Mouse (Mus musculus): ENCODE measurements around the gene Eef2k. TPM values are rescaled to one million over a fixed set of nuclear protein-coding genes. Genes with fewer than 3 reads are reported as not detected.
A peak's percentile ranks its signal among the peaks of the same experiment; 100 is the strongest.

Eef2k gene
- 10 to 100 TPM; 27.2 to 51.2 (median 40.8) TPM for total RNA-seq (2022)

DNA sequence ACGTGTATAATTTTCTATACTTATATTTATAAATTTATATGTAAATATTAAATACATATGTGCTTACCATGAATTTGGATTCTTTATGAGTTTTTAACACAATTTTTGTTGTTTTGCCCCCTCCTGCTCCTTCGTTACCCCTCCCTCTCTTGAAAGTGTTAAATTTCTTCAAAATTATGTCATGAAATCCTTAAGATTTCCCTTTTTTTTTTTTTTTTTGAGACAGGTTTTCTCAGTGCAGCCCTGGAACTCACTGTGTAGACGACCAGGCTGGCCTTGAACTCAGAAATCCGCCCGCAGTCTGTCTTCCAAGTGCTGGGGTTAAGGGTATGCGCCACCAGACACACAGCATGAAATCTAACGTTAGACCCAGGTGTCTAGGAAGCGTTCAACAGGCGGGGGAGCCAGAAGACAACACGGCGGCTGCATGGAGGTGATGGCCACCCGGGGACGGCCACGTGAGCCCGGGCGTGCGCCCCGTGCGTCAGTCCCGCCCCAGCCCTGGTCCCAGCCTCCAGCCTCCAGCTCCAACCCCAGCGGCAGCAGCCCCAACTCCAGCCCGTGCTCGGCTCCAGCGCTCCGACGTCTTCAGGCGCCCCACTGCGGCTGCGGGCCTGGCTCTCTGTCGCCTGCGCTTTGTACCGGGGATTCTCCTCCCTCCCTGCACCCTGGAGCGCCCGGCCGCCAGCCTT, at the start of gene Eef2k:
Eef2k (plus strand) TSS at position 487 of the 692 bp plus-strand sequence.
- DNase-seq, result peak; percentile 88

DNA sequence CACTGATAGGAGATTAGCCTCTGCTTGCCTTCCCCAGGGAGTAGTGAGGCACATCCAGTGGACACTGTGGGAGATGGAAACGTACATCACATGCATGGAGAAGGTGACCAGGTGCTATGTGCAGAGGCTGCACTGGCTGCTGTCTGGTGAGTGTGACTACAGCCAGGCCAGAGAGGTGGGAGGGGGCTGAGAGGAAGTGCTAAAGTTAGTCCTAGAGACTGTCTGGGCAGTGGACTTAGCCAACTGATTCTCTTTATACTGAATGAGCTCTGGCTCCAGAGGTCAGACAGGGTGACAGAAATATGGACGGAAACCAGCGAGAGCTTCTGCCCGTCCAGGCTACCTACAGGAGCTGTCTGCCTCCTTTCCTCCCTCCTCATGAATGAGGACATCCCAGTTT, 47.1 kb upstream of the Eef2k start:
- DNase-seq, result no peak

DNA sequence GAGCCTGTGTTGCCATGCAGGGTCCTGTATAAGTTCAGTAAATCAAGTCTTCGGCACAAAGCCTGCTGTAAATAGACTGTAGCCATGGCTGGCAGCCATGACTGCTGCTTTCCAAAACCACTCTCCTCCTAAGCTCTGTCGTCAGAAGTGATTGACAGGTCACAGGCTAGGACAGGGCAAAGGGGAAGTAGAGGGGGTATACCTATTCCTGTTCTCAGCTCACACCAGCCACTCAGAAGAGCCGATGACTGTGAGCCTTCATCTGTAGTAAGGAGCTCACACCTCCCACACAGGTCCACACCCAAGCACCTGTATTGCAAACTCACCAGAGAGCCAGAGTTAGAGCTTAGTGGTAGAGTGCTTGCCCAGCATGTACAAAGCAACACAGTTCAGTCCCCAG, 46.3 kb upstream of the Eef2k start:
- DNase-seq, result no peak

DNA sequence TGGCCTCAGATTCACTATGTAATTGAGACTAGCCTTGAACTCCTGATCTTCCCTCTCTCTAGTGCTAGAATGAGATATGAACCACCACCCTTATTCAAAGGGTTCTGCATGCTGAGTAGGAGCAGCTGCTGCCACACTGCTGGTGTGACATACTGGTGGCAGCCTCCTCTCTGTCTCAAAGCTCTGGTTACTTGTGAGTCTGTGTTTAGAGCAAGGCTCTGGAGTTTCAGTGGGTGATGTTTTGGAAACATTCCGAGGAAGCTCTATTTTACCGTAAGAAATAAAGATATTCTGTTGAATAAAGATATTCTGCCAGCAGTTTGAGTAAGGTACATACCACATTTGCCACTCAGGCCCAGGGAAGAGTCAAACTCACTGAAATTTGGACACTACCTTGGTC, 39.4 kb upstream of the Eef2k start:
- no peak for DNase-seq

DNA sequence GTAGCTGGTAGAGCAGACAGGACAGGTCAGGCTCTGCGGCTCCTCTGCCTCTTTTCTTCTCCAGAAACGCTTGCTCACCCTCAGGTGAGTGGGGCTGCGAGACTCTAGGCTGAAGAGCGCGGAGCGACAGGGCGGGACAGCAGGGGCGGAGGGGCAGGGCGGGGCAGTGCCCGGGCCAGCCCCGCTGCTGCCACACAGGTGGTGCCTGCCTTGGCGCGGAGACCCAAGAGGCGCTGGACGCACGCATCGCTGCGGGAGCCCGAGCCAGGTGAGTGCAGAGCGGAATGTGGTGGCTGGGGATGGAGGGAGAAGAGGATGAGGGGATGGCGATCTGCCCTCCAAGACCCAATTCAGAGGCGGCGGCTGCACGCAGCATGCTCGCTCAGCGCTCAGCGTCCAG, 32.9 kb upstream of the Eef2k start:
- no peak for DNase-seq

DNA sequence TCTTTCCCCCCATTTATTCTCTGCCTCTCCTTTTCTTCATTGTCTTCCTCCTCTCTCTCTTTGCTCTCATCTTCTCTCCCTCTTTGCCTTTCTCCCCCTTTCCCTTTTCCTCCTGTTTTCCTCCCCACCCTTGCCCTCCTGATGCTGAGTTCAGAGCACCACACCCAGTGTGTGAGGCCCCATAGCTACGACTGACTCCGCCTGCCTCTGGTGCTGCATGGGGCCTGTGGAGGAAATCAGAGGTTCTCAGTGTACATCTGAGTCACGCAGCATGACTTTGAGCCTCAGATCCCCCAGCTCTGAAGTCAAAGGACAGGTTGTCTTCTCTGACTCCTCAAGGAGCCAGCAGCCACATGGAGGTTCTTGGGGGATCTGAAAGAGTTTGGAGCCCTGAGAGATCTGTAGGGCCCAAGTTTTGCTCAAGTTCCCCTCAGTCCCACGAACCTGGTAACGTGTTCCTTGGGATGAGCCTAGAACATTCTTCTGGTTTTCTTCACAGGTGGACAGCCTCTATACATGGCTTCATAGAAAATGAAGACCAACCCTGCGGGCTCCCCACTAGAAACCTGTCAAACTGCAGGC, 30.7 kb upstream of the Eef2k start, which contains the start of gene Gm5737:
Gm5737 (plus strand) TSS at position 532 of the 582 bp plus-strand sequence.
- no peak for DNase-seq

DNA sequence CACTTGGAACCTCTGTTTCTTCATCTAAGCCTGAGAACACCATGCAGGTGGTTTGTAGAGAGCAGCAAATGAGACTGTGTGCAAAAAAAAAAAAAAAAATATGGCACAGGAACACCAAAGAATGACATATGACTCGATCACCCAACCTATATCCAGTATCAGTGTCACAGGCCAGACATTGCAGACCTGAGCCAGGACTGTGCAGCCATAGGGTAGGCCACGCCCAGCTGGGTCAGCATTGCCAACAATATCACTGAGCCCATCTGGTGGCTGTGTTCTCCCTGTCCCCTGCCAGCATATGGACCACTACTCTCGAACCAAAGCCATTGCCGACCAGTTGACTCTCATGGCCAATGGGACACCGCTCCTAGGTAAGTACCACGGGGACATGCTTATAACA, 25.1 kb upstream of the Eef2k start:
- no peak for DNase-seq

DNA sequence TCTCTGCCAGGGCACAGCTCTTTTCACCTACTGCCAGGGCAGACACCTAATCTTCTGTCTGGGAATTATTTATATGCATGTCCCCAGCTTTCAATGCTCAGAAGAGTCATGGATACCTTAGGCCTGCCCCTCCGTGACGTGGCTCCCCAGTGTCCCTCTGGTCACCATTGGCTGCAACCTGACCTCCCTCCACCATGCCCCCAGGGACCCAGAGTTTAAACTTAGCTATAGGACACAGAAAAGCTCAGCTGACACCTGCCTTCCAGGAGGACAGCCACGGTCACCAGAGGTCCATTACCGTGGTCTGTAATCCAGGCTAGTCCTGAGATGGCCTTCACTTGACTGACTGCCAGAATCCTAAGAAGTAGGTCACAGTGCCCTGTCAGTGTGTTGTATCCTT, 23.2 kb upstream of the Eef2k start:
- DNase-seq, result no peak

DNA sequence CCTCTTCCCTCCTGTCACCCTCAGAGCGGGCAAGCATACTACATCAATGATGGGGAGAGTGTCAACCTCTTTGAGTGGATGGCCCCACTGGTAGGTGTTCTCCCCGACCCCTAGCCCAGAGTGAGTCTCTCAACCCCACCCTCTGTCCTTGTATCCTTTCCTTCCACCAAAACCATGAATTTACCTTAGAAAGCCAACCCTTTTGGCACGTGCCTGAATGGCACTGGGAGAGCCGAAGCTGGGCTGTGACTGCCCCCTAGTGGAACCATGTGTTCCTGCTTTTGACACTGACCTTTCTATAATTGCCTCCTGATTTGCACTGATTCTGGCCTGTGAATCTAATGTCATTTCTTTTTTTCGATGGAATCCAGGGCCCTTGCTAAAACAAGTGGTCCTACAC, 19.4 kb upstream of the Eef2k start:
- no peak for DNase-seq

DNA sequence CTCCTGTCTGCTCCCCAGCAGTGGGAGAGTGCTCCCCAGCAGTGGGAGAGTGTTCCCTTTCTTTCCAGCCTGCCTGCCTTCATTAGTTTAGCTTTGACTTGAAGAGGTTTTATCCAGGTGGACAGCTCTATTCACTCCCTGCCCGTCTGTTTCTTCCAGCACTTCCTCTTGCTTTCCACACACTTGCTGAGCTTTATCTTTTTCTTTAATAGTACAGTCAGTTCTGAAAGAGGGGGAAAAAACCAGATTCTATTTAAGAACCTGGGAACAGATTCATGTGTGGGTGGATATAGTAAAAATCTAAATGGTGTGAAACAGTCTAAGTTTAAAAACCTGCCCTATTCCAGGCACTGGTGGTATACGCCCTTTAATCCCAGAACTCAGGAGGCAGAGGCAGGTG, 17.5 kb upstream of the Eef2k start:
- no peak for DNase-seq

DNA sequence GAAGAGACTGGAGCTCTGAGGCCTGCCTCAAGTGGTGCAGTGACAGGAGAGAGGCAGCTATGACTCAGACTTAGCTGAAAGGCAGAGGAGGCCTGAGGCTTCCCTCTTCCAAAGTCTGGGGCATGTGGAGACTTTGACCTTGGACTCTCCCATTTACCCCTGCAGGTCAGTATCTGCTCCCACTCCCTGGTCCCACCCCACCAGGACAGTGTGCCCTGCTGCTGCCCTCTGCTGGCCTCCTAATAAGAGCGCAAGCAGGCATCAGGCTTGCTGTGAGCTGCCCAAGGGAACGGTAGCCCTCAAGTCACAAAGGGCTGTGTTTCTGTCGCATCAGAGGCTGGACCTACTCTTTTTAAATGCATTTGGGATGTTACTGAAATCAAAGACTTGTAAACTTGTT, 16.2 kb upstream of the Eef2k start:
- no peak for DNase-seq

DNA sequence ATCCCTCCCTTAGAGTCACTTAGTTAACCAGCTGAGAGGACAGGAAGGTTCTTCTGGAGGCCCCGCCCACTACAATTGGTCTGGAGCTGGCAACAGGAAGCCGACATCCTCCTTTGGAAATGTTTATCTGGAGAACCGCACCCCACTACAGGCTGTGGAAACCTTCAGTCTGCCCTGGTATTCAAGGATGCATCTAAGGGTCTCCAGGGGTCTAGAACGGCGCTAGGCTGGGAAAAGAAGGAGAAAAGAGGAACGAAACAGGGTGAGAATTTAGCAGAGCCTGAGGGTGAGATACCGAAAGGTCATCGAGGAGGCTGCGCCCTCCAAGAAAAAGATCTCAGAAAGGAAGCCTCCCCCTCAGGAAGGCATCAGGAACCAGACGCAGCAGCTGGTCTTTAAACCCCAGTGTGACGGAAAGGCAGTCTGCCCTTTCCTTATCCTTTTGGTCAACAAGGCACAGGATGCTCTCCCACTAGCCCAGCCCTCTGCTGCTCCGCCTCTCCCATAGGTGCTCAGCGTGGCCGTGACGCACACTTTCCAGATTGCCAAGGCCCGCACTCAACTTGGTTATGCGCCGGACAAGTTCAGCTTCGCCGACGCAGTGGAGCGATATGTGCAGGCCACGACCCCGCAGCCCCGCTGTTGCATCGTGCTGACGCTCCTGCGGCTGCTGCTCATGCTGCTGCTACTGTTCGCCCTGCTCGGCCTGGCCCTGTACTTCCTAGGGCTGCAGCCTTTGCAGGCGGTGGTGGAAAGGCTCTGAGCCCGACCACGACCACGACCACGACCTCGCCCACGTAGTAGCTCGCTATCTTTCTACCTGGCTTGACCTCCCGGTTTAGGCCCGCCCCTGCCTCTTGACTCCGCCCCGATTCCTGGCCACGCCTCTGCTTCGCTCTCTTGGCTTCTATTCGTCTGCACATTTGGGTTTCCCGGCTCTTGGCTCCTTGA, 11.9 kb upstream of the Eef2k start:
- peak; percentile 56 for DNase-seq

DNA sequence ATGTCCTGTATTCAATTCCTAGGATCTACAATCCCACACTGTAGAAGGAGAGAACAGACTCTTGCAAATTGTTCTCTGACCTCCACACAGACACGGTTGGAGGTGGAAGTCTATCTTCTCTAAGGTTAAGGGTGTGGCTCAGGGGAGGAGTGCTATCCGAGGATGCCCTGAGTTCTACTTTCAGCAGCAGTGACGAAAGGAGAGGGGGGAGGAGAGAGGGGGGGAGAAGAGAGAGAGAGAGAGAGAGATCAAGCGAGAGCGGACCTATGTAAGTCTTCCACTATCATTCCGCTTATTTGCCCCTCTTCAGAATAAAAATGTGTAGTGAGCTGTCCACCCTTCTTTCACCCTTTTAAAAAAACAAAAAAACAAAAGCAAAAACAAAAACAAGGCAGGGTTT, 8.2 kb upstream of the Eef2k start:
- DNase-seq, result no peak

DNA sequence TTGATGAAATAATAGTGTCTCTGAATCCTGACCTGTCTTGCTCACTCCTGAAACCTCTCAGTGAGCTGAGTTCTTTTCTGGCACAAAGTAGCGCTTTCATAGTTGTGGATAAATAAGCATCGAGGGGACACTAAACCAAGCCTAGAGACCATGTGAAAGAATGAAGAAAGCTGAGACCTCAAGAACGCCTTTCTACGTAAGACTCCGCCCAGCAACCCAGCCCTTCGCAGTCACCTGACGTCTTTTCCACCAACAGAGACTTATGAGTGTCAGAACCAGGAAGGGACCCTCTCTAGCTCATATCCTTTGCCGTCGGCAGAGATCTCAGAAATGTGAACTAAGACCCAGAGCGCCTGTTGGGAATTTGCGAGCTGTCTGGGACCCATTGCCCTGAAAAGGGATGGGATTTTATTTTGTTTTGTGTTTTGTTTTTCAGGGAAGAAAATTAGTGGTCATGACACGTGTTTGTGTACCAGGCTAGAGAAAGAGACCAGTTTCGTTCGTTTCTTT, 7.7 kb upstream of the Eef2k start:
- DNase-seq, result peak; percentile 67

DNA sequence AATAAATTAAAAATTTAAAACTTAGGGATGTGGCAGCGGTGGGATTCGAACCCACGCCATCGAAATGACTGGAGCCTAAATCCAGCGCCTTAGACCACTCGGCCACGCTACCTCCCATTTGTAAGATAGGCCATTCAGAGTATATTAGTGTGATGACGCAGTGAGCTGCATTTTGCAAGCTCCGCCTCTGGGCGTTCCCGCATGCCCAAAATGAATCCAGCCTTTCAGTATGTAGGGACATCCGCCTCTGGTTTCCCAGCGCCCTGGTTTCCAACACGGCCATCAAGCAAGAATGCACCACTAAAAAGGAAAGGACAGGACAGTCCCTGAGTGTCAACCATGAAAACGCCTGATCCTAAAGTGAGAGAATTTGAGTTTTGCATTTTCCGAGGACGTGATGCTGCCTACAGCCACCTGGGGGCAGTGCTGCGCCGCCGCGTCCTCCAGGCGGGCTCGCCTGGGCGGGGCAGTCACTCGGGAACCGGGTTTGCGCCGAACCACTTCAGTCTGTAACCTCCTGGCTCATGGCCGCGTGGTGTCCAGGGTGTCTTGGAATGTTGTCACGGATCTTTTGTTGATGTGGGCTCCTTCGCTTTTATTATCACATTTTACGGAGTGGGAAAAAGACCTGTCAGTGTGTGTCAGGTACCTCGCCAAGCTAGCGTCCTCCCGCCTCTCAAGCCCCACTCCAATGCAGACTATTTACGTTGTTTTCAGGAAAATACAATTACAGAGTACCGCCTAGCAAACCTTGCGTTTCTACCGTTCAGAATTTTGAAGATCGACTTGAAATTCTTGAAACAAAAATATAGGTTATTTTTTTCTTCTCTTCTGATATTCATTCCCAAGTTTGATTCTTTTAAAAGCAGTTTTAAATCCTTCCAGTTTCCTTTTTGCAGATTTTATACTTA, 6.9 kb upstream of the Eef2k start:
- DNase-seq, result peak; percentile 92

DNA sequence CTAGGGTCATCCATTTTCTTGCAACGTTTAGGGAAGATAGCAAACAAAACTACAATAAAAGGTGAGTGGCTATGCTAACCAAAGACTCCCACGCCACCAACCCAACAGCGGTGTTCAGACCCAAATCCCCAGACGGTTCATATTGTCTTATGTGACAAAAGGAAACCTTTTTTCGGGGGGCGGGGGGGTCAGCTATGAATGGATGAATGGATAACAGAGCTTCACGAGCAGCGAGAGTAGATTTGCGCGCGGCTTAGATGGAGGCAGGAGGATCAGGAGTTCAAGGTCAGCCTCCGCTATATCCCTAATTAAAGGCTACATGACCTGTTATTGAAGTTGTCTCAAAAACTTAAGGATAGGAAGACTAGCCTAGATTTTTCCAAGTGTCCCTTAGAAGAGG, 6.3 kb upstream of the Eef2k start:
- no peak for DNase-seq

DNA sequence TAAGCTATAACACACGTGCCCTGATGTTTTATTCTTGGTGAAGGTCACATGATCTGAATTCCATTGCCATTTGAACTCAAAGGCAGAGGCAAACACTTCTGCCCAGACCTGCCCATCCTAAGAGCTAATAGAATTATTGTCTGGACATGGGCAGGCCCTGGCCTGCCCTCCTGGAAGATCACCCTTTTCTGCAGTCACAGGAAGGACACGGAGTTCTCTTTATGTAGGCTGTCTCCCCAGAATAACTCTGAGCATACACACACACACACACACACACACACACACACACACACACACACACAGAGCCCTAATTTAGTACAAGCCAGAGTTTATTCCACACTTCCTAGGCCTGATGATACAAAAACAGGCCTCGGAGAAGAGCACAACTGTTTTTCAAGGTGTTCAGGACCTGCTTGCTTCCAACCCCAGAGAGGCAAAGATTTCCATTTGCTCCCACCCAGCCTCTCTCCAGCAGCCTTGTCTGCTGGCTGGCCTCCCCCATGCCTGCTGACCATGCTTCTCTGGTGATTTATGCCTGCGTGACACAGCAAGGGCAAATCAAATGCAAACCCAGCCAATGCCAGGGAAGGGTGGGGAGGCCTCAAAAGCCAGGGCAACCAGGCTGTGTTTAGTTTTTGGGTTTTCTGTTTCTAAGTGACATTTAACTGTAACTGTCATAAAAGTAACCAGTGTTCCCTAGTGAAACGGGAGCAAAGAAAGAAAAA, 4.0 kb upstream of the Eef2k start:
- DNase-seq, result peak; percentile 87

DNA sequence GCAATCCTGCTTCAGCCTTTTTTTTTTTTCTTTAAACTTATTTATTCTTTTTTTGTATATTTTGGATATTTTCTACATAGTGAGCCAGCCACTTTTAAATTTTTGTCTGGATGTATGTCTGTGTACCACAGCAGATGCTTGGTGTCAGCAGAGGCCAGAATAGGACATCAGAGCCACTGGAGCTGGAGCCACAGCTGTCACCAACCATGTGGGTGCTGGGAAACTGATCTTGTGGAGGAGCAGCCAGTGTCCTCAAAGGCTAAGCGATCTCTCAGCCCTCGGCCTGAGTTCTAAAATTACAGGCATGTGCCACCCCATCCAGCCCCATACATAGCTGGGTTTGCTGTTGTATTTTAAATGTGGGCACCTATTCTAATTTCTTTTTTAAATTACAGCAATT, 2.8 kb upstream of the Eef2k start:
- DNase-seq, result no peak

DNA sequence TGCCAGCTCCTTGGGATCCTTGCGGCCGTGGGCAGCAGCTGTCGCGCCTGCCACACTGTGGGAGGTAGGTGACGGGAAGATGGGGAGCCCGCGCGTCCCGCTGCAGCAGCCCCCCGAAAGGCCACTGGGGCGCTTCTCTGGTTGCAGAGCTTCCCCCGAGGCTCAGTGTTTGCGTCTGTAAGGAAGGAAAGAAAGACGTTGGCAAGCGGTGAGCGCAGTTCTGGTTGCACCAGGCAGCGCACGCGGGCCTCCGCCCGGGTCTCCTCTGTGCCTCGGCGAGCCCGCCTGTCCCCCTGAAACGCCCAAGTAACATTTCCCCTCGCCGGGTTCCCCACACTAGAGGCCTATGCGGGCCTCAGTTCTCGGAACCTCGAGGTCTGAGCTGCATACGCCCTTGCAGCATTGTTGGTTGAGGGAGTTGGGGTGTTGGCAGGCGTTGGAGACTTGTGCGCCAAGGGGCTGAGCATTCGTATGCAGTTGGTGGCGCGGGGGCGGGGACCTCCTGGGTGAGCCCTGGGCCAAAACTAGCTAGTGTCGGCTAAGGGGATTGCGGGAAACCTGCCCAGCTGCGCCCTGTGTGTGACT, 498 bp downstream of the Eef2k start:
- DNase-seq, result peak; percentile 75

DNA sequence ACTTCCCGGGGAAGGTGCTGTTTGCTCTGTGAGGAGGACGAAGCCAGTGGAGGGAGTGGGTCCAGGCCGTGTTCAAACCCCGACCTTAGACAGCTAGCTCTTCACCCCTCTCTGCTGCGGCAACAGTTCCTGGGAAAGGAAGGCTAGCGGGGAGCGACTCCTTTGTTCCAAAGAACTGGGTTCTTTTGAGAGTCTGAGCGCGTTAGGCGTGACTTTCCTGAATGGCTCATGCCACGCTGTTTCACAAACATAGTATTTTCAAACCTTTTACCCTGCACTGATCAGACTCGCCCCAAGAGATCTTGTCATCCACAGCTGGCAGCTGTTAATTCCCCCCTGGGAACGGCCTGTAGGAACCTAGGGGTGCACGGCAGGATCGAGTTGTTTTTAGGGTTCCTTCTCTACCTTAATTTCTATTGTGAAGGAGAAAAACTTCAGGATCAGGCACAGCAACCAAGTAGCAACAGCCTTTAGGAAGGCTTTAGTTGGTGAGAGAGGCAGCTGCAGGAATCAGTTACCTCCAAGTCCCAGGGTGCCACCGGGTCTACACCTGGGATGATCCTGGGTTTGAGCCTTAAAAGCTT, 1.3 kb downstream of the Eef2k start:
- DNase-seq, result no peak

DNA sequence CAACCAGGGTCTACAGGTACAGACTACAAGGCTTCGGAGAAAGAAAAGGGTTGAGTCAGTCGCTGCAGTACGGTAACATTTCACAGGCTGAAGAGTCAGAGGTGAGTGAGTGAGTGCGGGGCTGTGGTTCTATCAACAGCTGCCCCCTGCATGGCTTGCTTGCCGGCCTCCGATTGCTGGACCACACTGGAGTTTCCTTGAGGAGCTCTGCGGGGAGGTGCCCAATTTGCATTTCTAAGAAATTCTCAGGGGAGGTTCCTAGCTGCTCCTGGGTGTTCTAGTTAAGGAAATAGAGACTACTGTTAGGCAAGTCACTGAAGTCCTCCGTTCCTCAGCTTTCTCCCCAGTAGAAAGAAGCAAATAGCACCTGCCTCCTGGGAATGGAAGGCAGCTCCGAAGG, 2.1 kb downstream of the Eef2k start:
- no peak for DNase-seq
